Mouse (Mus musculus) C2C12 (cell line): ENCODE measurements around the gene Ubap2.

Experiments used
- CEBPB ChIP-seq: IDR thresholded peaks from one replicate; pipeline ENCODE4 v1.6.1; 2011; ENCODE audit warnings: low read depth, mild to moderate bottlenecking, control low read depth, moderate library complexity
- CTCF ChIP-seq: IDR thresholded peaks from one replicate; pipeline ENCODE4 v1.5.1; 2011; ENCODE audit not compliant: control insufficient read depth, insufficient read depth, insufficient read length
- FOSL1 ChIP-seq: IDR thresholded peaks from one replicate; pipeline ENCODE4 v1.8.0; 2011; ENCODE audit warnings: mild to moderate bottlenecking, low read length; ENCODE audit not compliant: poor library complexity, insufficient read depth, severe bottlenecking
- MAX ChIP-seq: IDR thresholded peaks from one replicate; pipeline ENCODE4 v1.6.1; 2011; ENCODE audit warnings: mild to moderate bottlenecking, control low read depth
- MYOD1 ChIP-seq: IDR thresholded peaks from one replicate; pipeline ENCODE4 v1.6.1; 2011; ENCODE audit warnings: low read depth; ENCODE audit not compliant: control insufficient read depth, insufficient read length
- MYOG ChIP-seq: IDR thresholded peaks from one replicate; pipeline ENCODE4 v1.6.1; 2011; ENCODE audit not compliant: control insufficient read depth, insufficient read length; ENCODE audit errors: extremely low read depth
- USF1 ChIP-seq: IDR thresholded peaks from one replicate; pipeline ENCODE4 v1.6.1; 2011; ENCODE audit warnings: low read depth, mild to moderate bottlenecking, control low read depth, moderate library complexity

DNA sequence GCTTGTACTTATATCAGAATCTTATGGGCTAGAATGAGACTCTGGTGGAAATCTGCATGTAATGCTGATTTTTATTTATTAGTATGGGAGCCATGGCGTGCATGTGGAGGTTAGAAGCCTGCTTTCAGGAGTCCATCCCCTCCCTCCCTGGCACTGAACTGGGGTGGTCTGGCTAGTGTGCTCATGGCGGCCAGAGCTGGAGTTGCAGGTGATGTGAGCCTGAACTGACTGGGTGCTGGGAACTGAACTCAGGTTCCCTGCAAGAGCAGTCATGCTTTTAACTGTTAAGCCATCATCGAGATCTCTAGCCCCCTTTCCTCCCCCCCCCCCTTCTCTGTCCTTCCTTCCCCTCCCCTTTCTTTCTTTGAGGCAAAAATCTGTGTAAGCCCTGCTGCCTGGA is 125.1 kb downstream of the Ubap2 start:
- TF ChIP-seq CTCF (no peak), CEBPB (no peak), MYOG (no peak), MYOD1 (no peak), FOSL1 (no peak), MAX (no peak), USF1 (no peak)
